Mouse (Mus musculus) midbrain, embryonic 10.5 days (tissue): ENCODE data around the gene Rfx3. TPM values are rescaled to one million over a fixed set of nuclear protein-coding genes. Genes with fewer than 3 reads are reported as not detected.

ENCODE experiments used
- DNase-seq: peaks from one replicate; pipeline ENCODE4 v3.0.0-alpha.2; 2017; ENCODE audit warnings: low spot score
- H3K27ac ChIP-seq: fragments of 300-500 bp; sonication (generic); replicated peaks from 2 replicates; pipeline ENCODE4 v1.5.1; 2016; ENCODE audit warnings: mild to moderate bottlenecking
- H3K27me3 ChIP-seq: fragments of 300-500 bp; sonication (generic); 2 replicates; pipeline ENCODE4 v1.6.1; 2016; ENCODE audit warnings: low read depth, mild to moderate bottlenecking; ENCODE audit not compliant: poor library complexity, severe bottlenecking
- H3K36me3 ChIP-seq: fragments of 300-500 bp; sonication (generic); 2 replicates; pipeline ENCODE4 v1.6.1; 2016; ENCODE audit warnings: mild to moderate bottlenecking, moderate library complexity
- H3K4me1 ChIP-seq: fragments of 300-500 bp; sonication (generic); 2 replicates; pipeline ENCODE4 v1.6.1; 2016
- H3K4me3 ChIP-seq: fragments of 300-500 bp; sonication (generic); 2 replicates; pipeline ENCODE4 v1.5.1; 2016; ENCODE audit warnings: mild to moderate bottlenecking, moderate library complexity
- H3K9me3 ChIP-seq: fragments of 300-500 bp; sonication (generic); replicated peaks from 2 replicates; pipeline ENCODE4 v1.6.1; 2016; ENCODE audit warnings: mild to moderate bottlenecking
- WGBS: fragments of 180-500 bp; shearing (Covaris S2); methylation state at CpG from one replicate; pipeline ENCODE4 v1.1.7; 2016; 5-methylcytosine and 5-hydroxymethylcytosine counted together
- polyA plus RNA-seq: library from polyadenylated mRNA; unstranded; fragments of >200 nt; fragmentation: Nextera tagmentation; extraction: Ambion mirVana; gene quantifications from 2 replicates; pipeline ENCODE4 v1.2.1, GENCODE M21; 2016

The Rfx3 gene
- polyA plus RNA-seq, 1 experiment from 2014 or later = 25.3 TPM

GRCm38 (mm10) chr19:27780030-27780429 lies 230.9 kb downstream of the Rfx3 start:
- Histone ChIP-seq H3K27me3 (no peaks in the 10 kb centered on the region), H3K9me3 (no peaks in the 10 kb centered on the region), H3K4me3 (no peak overlapping the region)

DNA sequence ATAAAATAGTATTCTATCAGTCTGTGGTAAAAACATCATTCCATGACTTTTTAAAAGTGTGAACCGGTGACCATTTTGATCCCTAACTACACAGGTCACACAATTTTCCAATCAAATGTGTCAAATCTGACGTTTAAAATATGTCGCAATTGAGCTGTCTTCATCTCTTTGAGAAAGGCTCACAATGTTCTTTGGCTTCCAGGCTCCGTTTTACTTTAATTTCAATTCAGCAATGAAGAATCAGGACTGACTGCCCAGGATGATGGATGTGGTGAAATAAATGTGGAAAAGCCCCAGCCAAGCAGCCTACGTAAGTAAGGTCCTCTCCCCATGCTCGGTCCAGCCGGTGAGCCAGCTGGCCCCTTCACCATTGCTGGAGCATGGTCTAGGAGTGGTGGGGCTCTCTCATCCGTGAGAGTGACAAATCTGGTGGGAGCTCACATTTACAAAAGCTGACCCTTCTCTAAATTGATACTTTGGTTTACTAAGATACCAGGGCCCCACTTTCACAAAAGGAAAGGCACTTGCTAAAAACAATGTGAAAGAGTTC lies 240.2 kb downstream of the Rfx3 start:
- H3K4me3 ChIP-seq = no peak overlapping the region
- WGBS = 86% methylated on average over 8 of the region's 8 CpGs
- H3K4me1 ChIP-seq = no peaks in the 10 kb centered on the region
- H3K27ac ChIP-seq = no peak overlapping the region
- peaks cover 47% of the 10 kb centered on the region for H3K36me3 ChIP-seq
- no peaks in the 10 kb centered on the region for H3K27me3 ChIP-seq
- no peak for DNase-seq
- no peaks in the 10 kb centered on the region for H3K9me3 ChIP-seq

More at GRCm38 (mm10) chr19:27780030-27780429, 230.9 kb downstream of the Rfx3 start:
- peak; percentile 22 for DNase-seq
- WGBS = 57% methylated on average over 4 of the region's 4 CpGs
- H3K27ac ChIP-seq = no peak overlapping the region
- no peaks in the 10 kb centered on the region for H3K4me1 ChIP-seq
- H3K36me3 ChIP-seq = peaks cover 49% of the 10 kb centered on the region

DNA sequence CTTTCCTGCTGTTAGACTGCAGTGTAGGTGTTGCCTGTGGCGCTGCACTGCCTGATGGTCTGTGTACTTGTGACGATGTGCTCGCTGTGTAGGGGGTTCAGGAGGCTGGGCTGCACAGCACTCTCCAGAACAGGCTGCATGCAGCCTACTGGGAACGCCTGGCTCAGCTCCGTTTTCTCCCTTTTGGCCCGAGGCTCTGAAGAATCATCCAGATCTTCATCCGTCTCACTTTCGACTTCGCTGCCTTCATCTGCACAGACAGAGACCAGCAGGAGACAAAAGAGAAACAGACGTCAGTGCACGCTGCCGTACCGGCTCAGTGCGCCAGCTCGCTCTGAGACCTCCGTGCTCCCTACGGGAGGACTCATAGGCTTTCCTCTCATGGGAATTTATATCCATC lies 242.5 kb downstream of the Rfx3 start:
- H3K4me3 ChIP-seq = no peak overlapping the region
- peaks cover 60% of the 10 kb centered on the region for H3K36me3 ChIP-seq
- H3K27ac ChIP-seq = no peak overlapping the region
- DNase-seq = no peak
- H3K9me3 ChIP-seq = no peaks in the 10 kb centered on the region
- H3K27me3 ChIP-seq = no peaks in the 10 kb centered on the region
- no peaks in the 10 kb centered on the region for H3K4me1 ChIP-seq
- WGBS = 88% methylated on average over 17 of the region's 17 CpGs

GRCm38 (mm10) chr19:27760309-27760708 lies 250.7 kb downstream of the Rfx3 start:
- Histone ChIP-seq H3K27me3 (no peaks in the 10 kb centered on the region), H3K27ac (no peak overlapping the region), H3K4me1 (no peaks in the 10 kb centered on the region), H3K4me3 (no peak overlapping the region), H3K9me3 (no peaks in the 10 kb centered on the region), H3K36me3 (peaks cover 23% of the 10 kb centered on the region)
- DNase-seq = no peak
- 92% methylated on average over 9 of the region's 9 CpGs for WGBS

GRCm38 (mm10) chr19:27759347-27759746 lies 251.6 kb downstream of the Rfx3 start:
- no peak overlapping the region for H3K4me3 ChIP-seq

GRCm38 (mm10) chr19:27747301-27747700 lies 263.7 kb downstream of the Rfx3 start:
- Histone ChIP-seq H3K27ac (no peak overlapping the region), H3K4me3 (no peak overlapping the region), H3K27me3 (no peaks in the 10 kb centered on the region), H3K9me3 (no peaks in the 10 kb centered on the region), H3K4me1 (peaks cover 5% of the 10 kb centered on the region; the same call in 1 of the 2 replicates), H3K36me3 (no peaks in the 10 kb centered on the region)
- WGBS = 97% methylated on average over 1 of the region's 1 CpGs
- DNase-seq = no peak

More at GRCm38 (mm10) chr19:27759347-27759746, 251.6 kb downstream of the Rfx3 start:
- H3K36me3 ChIP-seq = peaks cover 14% of the 10 kb centered on the region; the same call in 1 of the 2 replicates
- no peak for DNase-seq
- WGBS = 92% methylated on average over 8 of the region's 8 CpGs
- H3K27ac ChIP-seq = no peak overlapping the region
- no peaks in the 10 kb centered on the region for H3K9me3 ChIP-seq
- H3K4me1 ChIP-seq = no peaks in the 10 kb centered on the region
- no peaks in the 10 kb centered on the region for H3K27me3 ChIP-seq

DNA sequence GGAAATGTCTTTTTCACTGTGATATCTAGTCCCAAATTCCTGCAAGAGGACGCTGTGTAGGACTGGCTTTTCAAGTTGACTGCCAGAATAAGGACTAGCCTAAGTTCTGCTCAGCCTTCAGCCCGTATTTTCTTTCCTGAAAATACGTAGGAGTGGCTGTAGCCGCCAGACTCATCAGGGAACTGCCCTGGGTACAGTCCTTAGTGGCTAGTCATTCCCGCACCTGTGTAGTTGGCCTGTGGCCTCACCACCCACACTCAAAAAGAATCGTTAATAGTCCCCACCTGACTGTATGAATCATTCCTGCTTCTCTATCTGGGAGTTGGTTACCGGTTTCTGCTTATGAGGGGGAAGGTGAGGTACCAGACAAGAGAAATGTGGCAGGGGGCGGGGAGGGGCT lies 272.1 kb downstream of the Rfx3 start:
- no peak overlapping the region for H3K4me3 ChIP-seq
- H3K27me3 ChIP-seq = no peaks in the 10 kb centered on the region
- H3K9me3 ChIP-seq = no peaks in the 10 kb centered on the region
- no peaks in the 10 kb centered on the region; the same call in 1 of the 2 replicates for H3K4me1 ChIP-seq
- no peaks in the 10 kb centered on the region for H3K36me3 ChIP-seq
- 84% methylated on average over 8 of the region's 8 CpGs for WGBS
- H3K27ac ChIP-seq = no peak overlapping the region
- DNase-seq = no peak

GRCm38 (mm10) chr19:27736571-27736970 lies 274.4 kb downstream of the Rfx3 start:
- DNase-seq = no peak
- Histone ChIP-seq H3K9me3 (no peaks in the 10 kb centered on the region), H3K4me1 (no peaks in the 10 kb centered on the region; the same call in 1 of the 2 replicates), H3K4me3 (no peak overlapping the region), H3K27me3 (no peaks in the 10 kb centered on the region), H3K36me3 (no peaks in the 10 kb centered on the region), H3K27ac (no peak overlapping the region)
- 88% methylated on average over 2 of the region's 2 CpGs for WGBS

GRCm38 (mm10) chr19:27718931-27719330 lies 292.0 kb downstream of the Rfx3 start:
- H3K27me3 ChIP-seq = no peaks in the 10 kb centered on the region

GRCm38 (mm10) chr19:27716274-27716673 lies 294.7 kb downstream of the Rfx3 start:
- H3K9me3 ChIP-seq = no peaks in the 10 kb centered on the region
- H3K4me3 ChIP-seq = no peak overlapping the region
- peak overlapping the region; percentile 42; the same call in 1 of the 2 replicates for H3K27ac ChIP-seq
- H3K27me3 ChIP-seq = no peaks in the 10 kb centered on the region
- no peak for DNase-seq
- H3K4me1 ChIP-seq = peaks cover 17% of the 10 kb centered on the region
- H3K36me3 ChIP-seq = no peaks in the 10 kb centered on the region

More at GRCm38 (mm10) chr19:27718931-27719330, 292.0 kb downstream of the Rfx3 start:
- H3K9me3 ChIP-seq = no peaks in the 10 kb centered on the region
- H3K27ac ChIP-seq = 0 out of 2 replicates have a peak overlapping the region, but pooled peaks have one; percentile 28
- H3K36me3 ChIP-seq = no peaks in the 10 kb centered on the region
- H3K4me3 ChIP-seq = no peak overlapping the region
- peaks cover 17% of the 10 kb centered on the region for H3K4me1 ChIP-seq
- 79% methylated on average over 11 of the region's 11 CpGs for WGBS
- no peak for DNase-seq
